ENCODE assay signal across 8 mouse cellular contexts in genomic region chr11:70687601-70688199, GRCm38 (mm10). TPM values are rescaled to one million over a fixed set of nuclear protein-coding genes. Genes with fewer than 3 reads are reported as not detected.
A peak's percentile ranks its signal among the peaks of the same experiment; 100 is the strongest.
DNase-seq lines count a peak whose midpoint lies in the region; ATAC-seq lines count a peak whose summit lies in the region.

Gene Camta2 (minus strand): TSS chr11:70688105.

- peaks cover 4% of the 10 kb centered on the region; the same call in 1 of the 2 replicates for H3K4me1 ChIP-seq in brown adipose tissue, adult 24 weeks (ENCODE audit: control insufficient read depth, insufficient read depth, insufficient read length, low read length)
- peaks cover 26% of the 10 kb centered on the region for H3K4me1 ChIP-seq in forebrain, embryonic 12.5 days
- peaks cover 23% of the 10 kb centered on the region for H3K4me1 ChIP-seq in heart, embryonic 16.5 days (ENCODE audit: control insufficient read depth, insufficient read depth, low read length)
- H3K4me1 ChIP-seq in neural tube, embryonic 15.5 days: peaks cover 31% of the 10 kb centered on the region

- peak; percentile 79 for ATAC-seq in CD4-positive, CD25-positive, alpha-beta regulatory T cell, adult 4 months
- ATAC-seq in forebrain, embryonic 12.5 days (ENCODE audit: low FRiP score): peak; percentile 86
- peak; percentile 86 for ATAC-seq in heart, embryonic 16.5 days (replicated peaks; ENCODE audit: extremely low read depth, insufficient read depth, low FRiP score)
- ATAC-seq in neural tube, embryonic 15.5 days (ENCODE audit: low FRiP score): peak; percentile 78

- peak within 1 kb of the TSS; percentile 86 for H3K4me2 ChIP-seq in forebrain, embryonic 12.5 days
- peak within 1 kb of the TSS; percentile 93 for H3K4me2 ChIP-seq in heart, embryonic 16.5 days (ENCODE audit: low read depth, low read length)
- peak within 1 kb of the TSS; percentile 87 for H3K4me2 ChIP-seq in neural tube, embryonic 15.5 days

- peak within 1 kb of the TSS; percentile 84 for H3K9ac ChIP-seq in forebrain, embryonic 12.5 days
- peak within 1 kb of the TSS; percentile 92 for H3K9ac ChIP-seq in heart, embryonic 16.5 days (ENCODE audit: low read length)
- peak within 1 kb of the TSS; percentile 90 for H3K9ac ChIP-seq in neural tube, embryonic 15.5 days (replicated peaks)

- H3K27ac ChIP-seq in brown adipose tissue, adult 24 weeks (replicated peaks; ENCODE audit: low read depth, low read length): peak within 1 kb of the TSS; percentile 90
- H3K27ac ChIP-seq in forebrain, embryonic 12.5 days: peak within 1 kb of the TSS; percentile 78
- H3K27ac ChIP-seq in heart, embryonic 16.5 days (ENCODE audit: low read length): peak within 1 kb of the TSS; percentile 92
- peak within 1 kb of the TSS; percentile 89 for H3K27ac ChIP-seq in neural tube, embryonic 15.5 days (replicated peaks)

- H3K4me3 ChIP-seq in brown adipose tissue, adult 24 weeks (ENCODE audit: insufficient read depth, low read depth, low read length): peak within 1 kb of the TSS; percentile 80
- H3K4me3 ChIP-seq in forebrain, embryonic 12.5 days (replicated peaks): peak within 1 kb of the TSS; percentile 84
- peak within 1 kb of the TSS; percentile 86 for H3K4me3 ChIP-seq in heart, embryonic 16.5 days (ENCODE audit: low read length)
- peak within 1 kb of the TSS; percentile 85 for H3K4me3 ChIP-seq in neural tube, embryonic 15.5 days (replicated peaks)

- H3K9me3 ChIP-seq in forebrain, embryonic 12.5 days: no peaks in the 10 kb centered on the region
- no peaks in the 10 kb centered on the region for H3K9me3 ChIP-seq in heart, embryonic 16.5 days (replicated peaks; ENCODE audit: control insufficient read depth, low read length)
- H3K9me3 ChIP-seq in neural tube, embryonic 15.5 days (replicated peaks): no peaks in the 10 kb centered on the region

- H3K27me3 ChIP-seq in forebrain, embryonic 12.5 days: no peaks in the 10 kb centered on the region
- H3K27me3 ChIP-seq in heart, embryonic 16.5 days (ENCODE audit: control insufficient read depth, insufficient read depth, low read length): no peaks in the 10 kb centered on the region
- no peaks in the 10 kb centered on the region for H3K27me3 ChIP-seq in neural tube, embryonic 15.5 days (replicated peaks)

- WGBS in forebrain, embryonic 12.5 days: under 1% methylated on average over 47 of the region's 55 CpGs
- under 1% methylated on average over 55 of the region's 55 CpGs for WGBS in heart, embryonic 16.5 days
- WGBS in neural tube, embryonic 15.5 days: under 1% methylated on average over 48 of the region's 55 CpGs

- peak; percentile 93 to 96 for DNase-seq in kidney, postnatal 36 days
- peak; percentile 88 to 89 for DNase-seq in lung, adult 18-20 months
- DNase-seq in thymus, adult 18-20 months: peak; percentile 78 to 79

- H3K36me3 ChIP-seq in forebrain, embryonic 12.5 days (replicated peaks): peaks cover 24% of the 10 kb centered on the region
- peaks cover 11% of the 10 kb centered on the region; the same call in 1 of the 2 replicates for H3K36me3 ChIP-seq in heart, embryonic 16.5 days (ENCODE audit: control insufficient read depth, insufficient read depth)
- H3K36me3 ChIP-seq in neural tube, embryonic 15.5 days: peaks cover 30% of the 10 kb centered on the region

RNA-seq across cellular contexts. Expression of gene Camta2, which starts in this region (rescaled TPM):
- 10 to 100 TPM; 12.2 to 15.8 TPM for polyA plus RNA-seq in CD4-positive, CD25-positive, alpha-beta regulatory T cell, adult 4 months (2017; shearing (Covaris generic))
- polyA plus RNA-seq in brown adipose tissue, adult 24 weeks (2012; ENCODE audit: insufficient read depth, insufficient read length, missing spikeins): 15.8 and 16.3 TPM in 2 replicates
- polyA plus RNA-seq in forebrain, embryonic 12.5 days (2016; fragmentation: Nextera tagmentation; extraction: Ambion mirVana): 12.6 and 13.9 TPM in 2 replicates
- polyA plus RNA-seq in heart, embryonic 16.5 days (2015; fragmentation: Nextera tagmentation; extraction: Ambion mirVana): 15.0 and 15.6 TPM in 2 replicates
- polyA plus RNA-seq in neural tube, embryonic 15.5 days (2015; fragmentation: Nextera tagmentation; extraction: Ambion mirVana): 25.6 and 29.0 TPM in 2 replicates

Comparison
In these comparisons a context has a peak if more than half of its experiments do, and no peak if none do; other contexts are left out.
1. Peak in every context shown above with its lines: DNase-seq, ATAC-seq, H3K4me3 ChIP-seq and H3K27ac ChIP-seq.